Mouse (Mus musculus) frontal cortex, adult (tissue): ENCODE measurements around the gene Ddit4l.
"Not testable (repeated sequence)": the region's sequence is repeated elsewhere in the genome, so short reads cannot be mapped to it uniquely, and the experiment has no call there.

ENCODE experiments used
- ATAC-seq: cut with Nextera tagmentation; 2 replicates; pipeline ENCODE4 v1.9.2; 2017; ENCODE audit warnings: mild to moderate bottlenecking, moderate library complexity, mixed read lengths; ENCODE audit not compliant: low TSS enrichment

Ddit4l gene

GRCm38 (mm10) chr3:137621312-137621711 is at the start of gene Ddit4l:
Ddit4l (plus strand) TSS chr3:137621612.
- not testable (repeated sequence) for ATAC-seq

GRCm38 (mm10) chr3:137576146-137576545 is 45.3 kb upstream of the Ddit4l start:
- ATAC-seq: no peak

GRCm38 (mm10) chr3:137586376-137586969 is 34.9 kb upstream of the Ddit4l start:
- ATAC-seq: peak; percentile 16; the same call in 1 of the 2 replicates

- ATAC-seq: no peak; the same call in 1 of the 2 replicates
Measured at GRCm38 (mm10) chr3:137589811-137590210, 31.6 kb upstream of the Ddit4l start.

GRCm38 (mm10) chr3:137594332-137594905 is 27.0 kb upstream of the Ddit4l start:
- ATAC-seq: no peak

GRCm38 (mm10) chr3:137608918-137609435 is 12.4 kb upstream of the Ddit4l start:
- peak; percentile 95 for ATAC-seq

- no peak for ATAC-seq
Measured at GRCm38 (mm10) chr3:137610457-137611109, 10.8 kb upstream of the Ddit4l start.

- no peak for ATAC-seq
Measured at GRCm38 (mm10) chr3:137611110-137611857, 10.1 kb upstream of the Ddit4l start.

GRCm38 (mm10) chr3:137611981-137612380 is 9.4 kb upstream of the Ddit4l start:
- ATAC-seq: no peak

- ATAC-seq: peak; percentile 46; the same call in 1 of the 2 replicates
Measured at GRCm38 (mm10) chr3:137620540-137620939, 872 bp upstream of the Ddit4l start.

- no peak for ATAC-seq
Measured at GRCm38 (mm10) chr3:137622091-137622490, 679 bp downstream of the Ddit4l start.

- ATAC-seq: no peak
Measured at GRCm38 (mm10) chr3:137622895-137623580, 1.6 kb downstream of the Ddit4l start.

- peak; percentile 53 for ATAC-seq
Measured at GRCm38 (mm10) chr3:137623581-137624362, 2.4 kb downstream of the Ddit4l start.

GRCm38 (mm10) chr3:137625054-137625453 is 3.6 kb downstream of the Ddit4l start:
- ATAC-seq: no peak

- peak; percentile 81; the same call in 1 of the 2 replicates for ATAC-seq
Measured at GRCm38 (mm10) chr3:137633726-137634125, 12.3 kb downstream of the Ddit4l start.

- ATAC-seq: no peak
Measured at GRCm38 (mm10) chr3:137636571-137636970, 15.2 kb downstream of the Ddit4l start.

- ATAC-seq: no peak
Measured at GRCm38 (mm10) chr3:137641238-137641637, 19.8 kb downstream of the Ddit4l start.

- ATAC-seq: peak; percentile 64
Measured at GRCm38 (mm10) chr3:137642137-137642536, 20.7 kb downstream of the Ddit4l start.

GRCm38 (mm10) chr3:137642568-137642967 is 21.2 kb downstream of the Ddit4l start:
- no peak for ATAC-seq

- no peak for ATAC-seq
Measured at GRCm38 (mm10) chr3:137644081-137644480, 22.7 kb downstream of the Ddit4l start.

- no peak for ATAC-seq
Measured at GRCm38 (mm10) chr3:137644947-137645346, 23.5 kb downstream of the Ddit4l start.
